Mouse (Mus musculus) gastrocnemius, postnatal 36 days (tissue): ENCODE measurements around the gene Commd8. TPM values are rescaled to one million over a fixed set of nuclear protein-coding genes. Genes with fewer than 3 reads are reported as not detected.

Experiments used
- DNase-seq, 2 experiments: peaks; one replicate each; pipeline ENCODE4 v3.0.0; 2022
- intact Hi-C: fragments of 180-260 bp; cut with DNase I; formaldehyde crosslinking; loops from one replicate; pipeline ENCODE4 v1.15.1; 2025
- long read RNA-seq, 2 experiments: library from polyadenylated mRNA; stranded (forward); transcript quantifications; one replicate each; pipeline ENCODE4 v2.0.0; 2021
- total RNA-seq, 2 experiments: library from RNA; stranded (reverse); gene quantifications; 2 replicates each; pipeline ENCODE4 v1.2.3; 2021

Gene Commd8
- total RNA-seq = 10 to 100 TPM; 26.4 to 29.1 TPM
- long read RNA-seq, experiment 1, transcript Commd8-201 (5 exons, 3,895 nt) = major isoform, 14 of 25 reads
- long read RNA-seq, experiment 1, partial matches to known transcripts = 1 of 25 reads
- long read RNA-seq, experiment 1, other reads (novel, unspliced or antisense) = 10 of 25 reads
- long read RNA-seq, experiment 2, transcript Commd8-201 (5 exons, 3,895 nt) = major isoform, 21 of 33 reads
- long read RNA-seq, experiment 2, partial matches to known transcripts = 0 of 33 reads
- long read RNA-seq, experiment 2, other reads (novel, unspliced or antisense) = 10 of 33 reads

DNA sequence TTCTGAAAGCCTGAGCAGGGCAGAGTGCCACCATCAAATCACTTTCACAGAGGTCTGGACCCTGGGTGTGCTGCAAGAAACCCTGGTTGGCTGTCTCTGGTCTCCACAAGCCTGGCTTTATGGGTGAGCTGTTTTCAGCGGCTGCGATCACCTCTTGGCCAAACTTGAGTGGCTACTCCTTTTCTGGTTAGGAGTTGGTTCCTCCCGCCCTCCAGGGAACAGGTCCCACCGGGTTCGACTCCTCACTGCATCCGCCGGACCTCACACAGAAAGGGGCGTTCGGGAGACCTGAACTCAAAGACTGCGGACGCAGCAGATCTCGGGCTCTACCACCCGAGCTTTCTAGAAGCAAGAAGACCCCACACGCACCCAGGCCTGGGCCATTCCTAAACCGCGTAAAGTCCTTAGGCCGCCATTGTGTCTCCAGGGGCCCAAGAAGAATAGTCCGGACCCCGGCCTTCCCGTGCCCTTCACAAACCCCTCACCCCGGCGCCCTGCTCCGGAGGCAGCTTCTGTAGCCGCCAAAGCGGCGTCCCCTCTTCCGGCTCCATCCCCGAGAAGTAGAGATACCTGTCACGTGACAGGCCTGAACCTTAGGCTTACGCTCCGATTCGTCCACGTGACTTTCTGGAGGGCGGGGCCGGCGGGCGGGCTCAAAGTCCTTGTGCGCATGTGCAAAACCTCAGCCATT lies at the start of gene Commd8:
Gene Commd8, minus strand, starts transcription at position 596 of the 691 bp plus-strand sequence.
- intact Hi-C loops = no loop called here
- peak; percentile 92 to 95 for DNase-seq

DNA sequence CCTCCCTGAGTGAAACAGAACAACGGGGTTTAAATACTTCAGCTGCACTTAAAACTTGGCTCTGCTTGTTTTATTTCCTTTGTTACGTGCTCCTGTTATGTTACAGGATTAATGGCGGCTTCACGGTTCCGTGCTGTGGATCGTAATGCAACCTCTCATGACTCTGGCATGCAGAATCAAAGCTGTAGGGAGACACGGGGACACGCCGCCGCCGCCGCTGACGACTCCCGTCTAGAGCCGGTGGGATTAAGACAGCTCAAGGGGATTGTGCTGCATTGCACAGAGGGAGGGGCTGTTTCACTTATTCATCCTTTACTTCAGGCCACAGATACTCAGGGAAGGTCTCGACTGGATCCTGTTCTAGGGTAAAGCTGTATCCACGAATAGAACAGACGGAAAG lies 43.8 kb upstream of the Commd8 start:
- no peak for DNase-seq
- intact Hi-C loops = no loop called here

DNA sequence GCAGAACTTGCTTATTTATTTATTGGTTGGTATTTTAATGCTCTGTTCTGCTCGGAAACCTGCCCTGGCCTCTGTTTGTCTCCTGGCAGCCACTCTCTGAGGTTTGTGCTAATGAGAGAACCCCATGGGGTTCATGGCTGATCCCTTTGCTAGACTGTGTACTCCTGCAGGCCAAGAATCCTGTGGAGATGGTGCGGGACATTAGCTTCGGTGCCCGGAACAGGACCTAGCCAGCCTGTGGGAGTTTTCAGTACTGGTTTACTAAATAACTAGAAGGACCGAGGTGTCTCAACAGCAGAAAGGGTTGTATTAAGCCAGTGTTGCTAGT lies 42.8 kb upstream of the Commd8 start:
- intact Hi-C loops = no loop called here
- DNase-seq = no peak

DNA sequence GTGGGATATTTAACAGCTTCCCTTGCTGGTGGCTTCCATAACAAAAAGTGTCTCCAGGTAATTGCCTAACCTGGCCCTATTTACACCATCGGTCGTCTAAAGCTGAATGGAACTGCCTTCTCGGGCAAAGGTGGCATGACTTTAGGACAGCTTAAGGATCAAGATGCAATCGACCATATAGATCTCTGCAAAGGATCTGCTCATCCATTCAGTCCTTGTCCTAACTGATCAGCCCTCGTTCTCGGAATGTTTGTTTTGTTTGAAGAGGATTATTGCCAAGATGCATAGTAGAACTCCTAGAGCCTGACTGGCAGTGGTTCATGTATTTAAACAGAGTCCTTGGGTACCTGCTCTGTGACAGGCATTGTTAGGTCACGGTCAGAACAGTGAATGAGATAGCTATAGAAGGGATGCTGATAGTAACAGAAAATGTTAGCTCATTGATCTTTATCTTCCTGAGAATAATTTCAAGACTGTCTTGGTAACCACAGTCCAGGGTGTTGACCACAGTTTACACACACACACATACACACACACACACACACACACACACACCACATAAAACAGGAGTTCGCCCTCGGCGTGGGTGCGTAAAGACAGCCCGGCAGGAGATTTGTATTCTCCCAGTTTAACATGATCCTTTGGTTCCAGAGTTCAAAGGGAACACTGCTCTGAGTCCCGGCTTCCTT lies 42.3 kb upstream of the Commd8 start:
- intact Hi-C loops = no loop called here
- DNase-seq = no peak

DNA sequence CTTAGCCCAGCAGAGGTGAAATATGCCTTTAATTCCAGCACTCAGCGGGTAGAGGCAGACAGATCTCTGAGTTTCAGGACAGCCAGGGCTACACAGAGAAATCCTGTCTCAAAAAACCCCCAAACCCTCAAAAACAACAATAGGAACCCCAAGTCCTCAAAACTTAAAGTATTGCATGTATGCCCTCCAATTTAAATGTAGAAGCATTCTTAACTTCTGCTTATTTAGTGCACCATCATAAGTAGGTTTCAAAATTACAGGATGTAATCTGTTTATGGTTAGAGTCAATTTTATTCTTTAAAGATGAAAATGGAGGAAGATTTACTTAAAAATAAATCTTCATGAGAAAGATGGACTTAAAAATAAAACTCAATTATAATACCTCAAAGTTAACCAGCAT lies 40.5 kb upstream of the Commd8 start:
- intact Hi-C loops = no loop called here
- no peak for DNase-seq

DNA sequence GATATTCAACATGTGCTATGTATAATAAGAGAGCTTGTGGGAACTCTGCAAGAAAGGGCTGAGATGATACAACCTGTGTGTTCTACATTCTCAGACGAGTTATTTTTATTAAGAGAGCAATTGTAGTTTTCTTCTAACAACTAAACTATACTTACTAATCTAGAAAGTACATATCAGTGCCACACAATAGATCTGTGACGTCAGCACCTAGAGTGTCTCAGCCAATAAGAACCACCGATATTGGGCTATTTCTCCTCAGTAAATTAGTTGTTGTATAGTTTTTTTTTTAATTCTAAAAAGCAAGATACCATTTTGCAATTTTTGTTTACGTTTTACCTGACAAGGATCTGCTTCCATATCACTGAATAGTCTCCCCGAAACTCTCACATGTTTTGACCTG lies 37.3 kb upstream of the Commd8 start:
- no peak for DNase-seq
- intact Hi-C loops = no loop called here

DNA sequence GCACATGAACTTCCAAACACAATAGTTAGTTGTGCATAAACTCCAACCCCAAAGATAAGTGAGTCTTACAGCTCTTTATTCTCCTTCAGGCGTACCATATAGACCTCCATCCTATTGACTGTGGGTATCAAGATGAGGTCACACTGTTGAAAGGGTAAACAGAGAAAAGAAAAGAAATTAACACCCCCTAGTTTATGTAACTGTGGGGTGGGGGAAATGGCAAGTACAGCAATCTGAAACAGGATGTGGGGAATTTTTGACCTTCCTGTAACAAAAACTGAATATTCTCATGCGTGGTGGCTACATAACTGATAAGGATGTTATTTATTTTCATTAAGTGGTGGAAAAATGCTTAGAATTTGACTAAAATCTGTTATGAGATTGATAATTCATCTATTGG lies 36.5 kb upstream of the Commd8 start:
- intact Hi-C loops = no loop called here
- DNase-seq = no peak

DNA sequence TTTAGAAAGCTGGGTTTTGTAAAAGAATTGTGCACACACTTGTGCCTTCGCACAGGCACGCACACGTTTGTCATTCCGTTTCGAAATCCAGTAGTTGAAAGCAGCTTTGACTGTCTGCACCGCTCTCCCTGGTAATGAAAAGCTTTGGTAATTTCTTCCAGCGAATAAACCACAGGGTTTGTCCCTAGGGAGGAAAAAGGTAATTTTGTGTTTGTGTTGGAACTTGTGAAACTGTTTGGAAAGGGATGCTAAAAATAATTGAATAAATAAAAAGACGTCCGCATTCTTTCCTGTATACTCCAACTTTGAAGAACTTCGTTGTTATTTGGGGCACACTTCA lies 35.7 kb upstream of the Commd8 start:
- no peak for DNase-seq
- intact Hi-C loops = no loop called here

DNA sequence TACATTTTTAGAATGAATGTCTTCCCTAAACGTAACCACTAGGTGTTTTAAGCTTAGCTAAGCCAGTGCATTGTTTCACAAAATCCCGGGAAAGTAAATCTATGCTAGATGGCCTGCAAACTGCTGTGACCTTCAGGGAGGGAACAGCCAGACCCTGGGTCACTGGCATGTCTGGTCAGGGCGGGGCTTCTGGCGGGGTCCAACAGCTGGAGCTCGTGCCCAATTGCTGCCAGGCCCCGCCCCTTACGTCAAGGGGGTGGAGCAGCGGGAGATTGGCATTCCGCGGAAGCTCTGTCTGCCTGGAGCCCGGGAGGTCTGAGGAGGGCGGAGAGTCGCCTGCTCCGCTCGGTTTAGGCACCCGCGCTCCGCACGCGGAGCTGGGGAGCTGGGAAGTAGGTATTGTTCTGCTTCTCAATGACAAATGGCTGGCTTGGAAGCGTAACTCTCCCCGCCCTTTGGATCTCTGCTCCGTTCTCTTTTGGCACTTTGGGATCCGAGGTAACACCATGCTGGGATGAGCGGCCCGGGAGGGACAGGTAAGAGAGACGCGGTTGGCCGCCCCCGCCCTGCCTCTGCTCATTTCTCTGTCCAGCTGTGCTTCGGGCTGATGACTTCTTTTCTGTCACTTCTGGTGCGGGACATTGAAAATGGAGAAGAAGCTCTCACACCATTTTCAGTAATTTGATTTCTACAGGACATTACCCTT lies 35.2 kb upstream of the Commd8 start:
- peak; percentile 87 to 92 for DNase-seq
- intact Hi-C loops = no loop called here

DNA sequence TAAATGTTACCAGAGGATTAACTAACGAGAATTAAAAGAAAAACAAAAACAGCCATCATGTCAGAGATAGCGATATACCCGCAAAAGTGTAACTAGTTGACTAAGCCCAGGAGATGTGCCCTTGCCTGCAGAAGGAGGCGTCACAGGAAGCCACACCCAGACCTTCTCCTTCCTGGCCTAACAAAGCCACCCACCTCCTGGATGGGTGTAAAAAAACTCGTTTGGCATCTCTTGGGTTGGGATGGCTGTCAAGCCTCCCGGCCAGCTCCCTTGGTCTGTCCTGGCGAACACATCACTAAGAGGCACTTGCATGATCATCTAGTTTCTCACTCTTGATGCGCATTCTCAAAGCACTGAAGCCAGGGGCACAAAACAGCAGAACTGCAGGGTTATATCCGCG lies 34.0 kb upstream of the Commd8 start:
- DNase-seq = peak; percentile 16 to 26
- intact Hi-C loops = no loop called here

DNA sequence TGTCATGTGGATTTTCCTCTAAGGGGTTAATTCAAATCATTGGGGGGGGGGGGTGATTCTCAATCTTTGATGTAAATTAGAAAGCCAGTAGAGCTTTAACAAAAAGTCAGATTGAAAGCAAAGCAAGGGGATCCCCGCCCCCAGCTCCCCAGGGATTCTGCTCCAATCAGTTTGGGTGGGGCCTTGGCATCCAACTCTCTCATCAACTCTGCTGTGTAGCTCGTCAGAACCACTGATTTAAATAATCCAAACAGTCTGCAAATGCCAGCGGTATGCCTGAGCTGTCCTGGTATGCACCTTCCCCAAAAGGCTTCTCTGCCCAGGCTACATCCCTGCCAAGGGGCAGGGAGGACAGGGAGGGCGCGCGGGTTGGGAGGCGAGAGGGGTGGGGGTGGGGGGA lies 33.6 kb upstream of the Commd8 start:
- intact Hi-C loops = no loop called here
- DNase-seq = peak; percentile 37 to 44

DNA sequence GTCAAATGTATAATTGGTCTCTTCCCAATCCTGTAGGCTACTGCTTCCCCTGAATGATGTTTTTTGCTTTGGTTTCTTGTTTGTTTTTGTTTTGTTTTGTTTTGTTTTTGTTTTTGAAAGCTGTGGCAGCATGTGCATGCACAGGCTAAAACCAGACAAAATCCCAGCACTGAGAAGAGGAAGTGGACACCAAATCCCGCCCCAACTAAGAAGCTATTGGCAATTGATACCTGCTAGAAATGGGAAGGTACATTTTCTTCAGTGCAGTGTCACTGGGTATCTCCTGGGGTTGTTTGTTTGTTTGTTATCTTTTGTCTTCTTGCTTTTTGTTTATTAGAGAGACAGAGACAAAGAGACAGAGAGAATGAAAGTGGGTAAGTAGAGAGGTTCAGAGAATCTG lies 27.5 kb upstream of the Commd8 start:
- intact Hi-C loops = no loop called here
- DNase-seq = no peak

DNA sequence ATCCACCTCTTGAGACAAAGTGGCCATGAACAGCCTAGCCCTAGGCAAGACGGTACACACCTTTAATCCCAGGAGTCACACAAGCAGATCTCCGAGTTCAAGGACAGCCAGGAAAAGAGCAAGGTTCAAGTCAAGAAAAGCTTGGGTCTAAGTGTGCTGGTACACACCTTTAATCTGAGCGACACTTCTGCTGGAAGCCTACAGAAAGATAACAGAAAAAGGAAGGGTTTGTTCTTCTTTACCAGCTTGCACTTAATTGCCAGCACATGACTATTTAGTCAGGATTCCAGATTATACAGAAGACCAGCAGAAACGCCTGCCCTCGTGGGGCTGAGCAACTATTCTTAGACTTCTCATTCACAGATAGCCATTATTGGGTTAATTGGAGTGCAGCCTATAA lies 23.9 kb upstream of the Commd8 start:
- no peak for DNase-seq
- intact Hi-C loops = no loop called here

DNA sequence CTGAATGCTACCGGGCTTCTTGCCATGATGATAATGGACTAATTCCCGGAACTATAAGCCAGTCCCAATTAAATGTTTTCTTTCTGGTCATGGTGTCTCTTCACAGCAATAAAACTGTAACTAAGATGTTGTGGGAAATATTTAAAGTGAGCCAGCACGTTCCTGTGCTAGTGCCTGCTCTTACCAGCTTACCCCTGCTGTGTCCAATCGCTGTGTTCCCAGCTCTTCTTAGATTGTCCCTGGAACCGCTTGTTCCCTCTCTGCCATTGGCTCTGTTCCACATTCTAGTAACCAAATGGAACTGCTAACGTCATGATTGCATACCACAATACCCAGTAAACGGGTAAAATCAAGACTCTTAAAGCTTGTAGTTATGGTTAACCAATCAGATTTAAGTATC lies 23.2 kb upstream of the Commd8 start:
- no peak for DNase-seq
- intact Hi-C loops = no loop called here

DNA sequence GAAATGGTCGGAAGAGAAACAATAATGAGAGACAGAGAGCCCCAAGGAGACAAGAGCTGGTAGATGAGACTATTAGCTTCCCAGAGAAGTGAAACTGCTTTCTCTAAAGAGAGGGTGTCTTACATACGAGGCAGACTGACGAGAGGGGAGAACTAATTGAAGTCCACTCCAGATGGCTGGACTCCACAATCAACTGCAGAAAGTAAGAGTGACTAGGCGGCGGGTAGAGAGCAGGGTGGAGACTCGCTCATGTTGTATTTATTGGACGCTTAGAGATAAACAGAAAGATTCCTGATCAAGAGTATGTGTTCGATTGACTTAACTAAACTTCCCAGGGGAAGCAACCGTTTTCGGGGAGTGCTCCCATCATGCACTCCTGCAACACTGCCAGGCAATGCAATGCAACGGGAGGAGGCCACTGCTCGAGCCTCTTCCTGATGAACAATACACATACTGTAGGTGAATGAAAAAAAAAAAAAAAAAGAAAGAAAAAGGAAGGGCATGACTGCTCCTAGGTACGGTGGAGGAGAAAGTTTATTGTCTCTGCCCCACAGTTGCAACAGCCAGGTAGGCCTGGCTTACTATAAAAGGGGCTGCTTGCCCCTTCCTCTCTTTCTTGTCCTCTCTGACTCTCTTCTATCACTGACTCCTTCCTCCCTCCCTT lies 16.6 kb upstream of the Commd8 start:
- intact Hi-C loops = no loop called here
- DNase-seq = no peak

DNA sequence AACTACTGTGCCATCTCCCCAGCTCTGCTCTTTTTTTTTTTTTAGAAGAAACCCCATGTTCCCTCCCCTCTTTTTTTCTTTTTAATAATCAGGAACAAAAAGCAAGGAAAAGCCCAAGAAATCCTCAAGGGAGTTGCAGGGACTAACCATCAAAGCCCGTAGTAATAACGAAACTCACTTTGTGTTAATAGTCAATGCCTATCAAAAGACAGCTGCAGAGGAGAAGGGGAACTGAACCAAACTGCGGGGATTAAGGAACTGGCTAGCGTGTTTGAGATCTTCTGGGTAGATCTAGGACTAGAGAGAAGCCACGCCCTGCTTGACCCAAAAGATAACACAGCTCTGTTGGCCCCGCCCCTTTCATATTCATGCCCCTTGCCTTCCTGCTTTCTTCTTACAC lies 15.9 kb upstream of the Commd8 start:
- intact Hi-C loops = no loop called here
- DNase-seq = no peak

DNA sequence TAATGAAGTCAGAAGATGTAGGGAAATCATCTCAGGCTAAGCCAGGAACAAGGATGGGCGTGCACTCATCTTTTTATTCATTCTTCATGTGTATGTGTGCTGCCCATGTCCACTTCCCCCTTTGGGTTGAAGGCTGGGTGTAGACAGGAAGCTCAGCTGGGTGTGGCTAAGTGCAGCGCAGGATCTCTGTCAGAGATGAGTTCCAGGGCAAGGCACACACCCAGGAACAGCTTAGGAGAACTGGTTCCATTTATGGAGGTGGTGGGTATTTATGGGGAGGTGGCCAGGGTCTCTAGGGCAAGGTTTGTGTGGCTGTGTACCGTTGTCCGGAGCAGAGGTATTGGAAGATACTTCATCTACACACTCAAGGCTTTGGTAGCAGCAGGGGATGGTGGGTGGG lies 14.8 kb upstream of the Commd8 start:
- DNase-seq = no peak

DNA sequence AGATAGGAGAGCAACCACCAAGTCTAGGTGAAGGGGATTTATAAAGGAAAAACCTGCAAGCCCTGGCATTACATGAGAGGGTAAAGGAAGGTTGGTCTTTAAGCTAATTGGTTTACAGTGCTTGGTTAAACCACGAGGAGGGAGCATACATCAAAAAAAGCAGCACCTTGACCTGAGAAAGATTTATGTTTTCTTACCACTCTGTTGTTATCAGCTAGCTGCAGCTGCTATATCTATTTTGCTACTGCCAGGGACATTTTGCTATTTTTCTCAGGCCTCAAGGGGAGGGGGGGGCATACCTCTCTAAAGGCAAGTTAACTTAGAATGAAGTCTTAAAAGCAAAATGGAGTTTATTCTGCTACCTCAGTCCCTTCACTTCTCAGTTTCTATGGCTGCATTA lies 13.2 kb upstream of the Commd8 start:
- intact Hi-C loops = no loop called here
- no peak for DNase-seq

More for the DNA sequence above, 14.8 kb upstream of the Commd8 start:
- intact Hi-C loops = no loop called here

DNA sequence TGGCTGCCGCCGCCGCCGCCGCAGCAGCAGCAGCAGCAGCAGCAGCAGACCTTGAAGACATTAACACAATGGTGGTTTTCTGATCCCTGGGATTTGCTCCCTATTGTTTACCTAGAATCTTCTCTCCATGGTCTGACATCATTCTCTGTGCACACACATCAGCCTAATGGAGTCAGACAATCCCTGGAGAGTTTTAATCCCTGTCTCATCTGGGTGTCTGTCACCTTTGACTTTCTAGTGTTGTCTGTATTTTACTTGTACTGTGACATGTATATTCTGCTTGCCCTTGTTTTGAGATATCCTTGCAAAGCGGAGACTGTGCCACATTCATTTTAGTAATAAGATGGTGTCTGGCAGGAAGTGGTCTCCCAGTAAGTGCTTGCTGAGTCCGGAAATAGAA lies 7.5 kb upstream of the Commd8 start:
- DNase-seq = no peak
- intact Hi-C loops = no loop called here

DNA sequence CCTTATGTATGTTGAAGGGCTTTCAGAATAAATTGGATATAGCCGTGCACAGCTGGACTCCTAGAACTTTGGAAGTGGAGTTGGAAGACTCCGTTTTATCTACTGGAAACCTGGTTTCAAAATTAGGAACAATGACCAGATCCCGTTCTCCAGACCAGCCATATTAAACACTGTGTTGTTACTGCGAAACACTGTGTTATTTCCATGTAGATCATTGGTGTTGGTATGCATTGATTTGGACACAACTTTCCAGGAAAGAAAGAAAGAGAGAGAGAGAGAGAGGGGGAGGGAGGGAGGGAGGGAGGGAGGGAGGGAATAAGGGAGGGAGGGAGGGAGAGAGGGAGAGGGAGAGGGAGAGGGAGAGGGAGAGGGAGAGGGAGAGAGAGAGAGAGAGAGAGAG lies 7.1 kb upstream of the Commd8 start:
- intact Hi-C loops = no loop called here
- DNase-seq = no peak

DNA sequence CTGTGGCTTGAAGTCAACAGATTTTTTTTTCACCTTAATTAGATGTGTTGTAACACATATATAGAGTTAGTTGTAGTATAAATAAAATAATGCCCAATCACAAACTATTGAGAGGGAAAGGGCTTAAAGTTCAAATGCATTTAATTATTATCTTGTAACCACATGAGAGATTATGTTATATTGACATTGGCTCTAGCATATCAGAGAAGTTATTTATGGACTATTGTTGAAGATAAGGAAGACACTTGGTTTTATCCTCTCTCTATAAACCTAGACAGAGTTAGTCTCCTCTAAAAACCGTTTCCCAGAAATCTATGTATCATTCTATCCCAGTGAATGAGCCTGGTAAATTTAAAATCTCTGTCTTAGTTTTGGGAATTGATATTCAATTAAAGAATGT lies 5.5 kb upstream of the Commd8 start:
- intact Hi-C loops = loop anchor here (2.0 kb wide), 1 partner anchor 95 kb away; no protein-coding TSS in a partner anchor

More for the DNA sequence above, 5.5 kb upstream of the Commd8 start:
- DNase-seq = no peak
